Mouse (Mus musculus): ENCODE measurements around the gene Ces2f.
A peak's percentile ranks its signal among the peaks of the same experiment; 100 is the strongest.

DNA sequence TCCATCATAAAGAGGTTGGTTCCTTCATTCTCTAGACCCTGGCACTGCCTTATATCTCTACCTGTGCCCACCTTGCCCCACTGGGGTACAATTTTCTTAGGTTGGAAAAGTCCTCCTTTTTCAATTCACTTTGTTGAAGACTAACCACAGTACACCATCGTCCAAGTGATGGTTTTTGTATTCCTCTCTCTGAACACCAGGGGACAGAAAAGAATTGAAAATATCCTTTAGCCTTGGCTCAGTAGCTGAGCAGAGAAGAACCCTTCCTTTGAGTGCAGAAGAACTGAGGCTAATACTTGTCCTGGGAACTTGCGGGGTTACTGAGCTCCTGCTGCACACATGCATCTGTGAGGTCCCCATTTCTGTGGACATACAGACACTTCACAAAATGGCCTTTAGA, 2.5 kb upstream of the Ces2f start:
- TF ChIP-seq CTCF (IDR thresholded peaks at IDR 0.05; ENCODE audit: low read depth) (peak; percentile 25), EP300 (IDR thresholded peaks at IDR 0.05; ENCODE audit: low read depth) (no peak)

Measured in heart, postnatal 0 days (tissue).